Mouse (Mus musculus) ES-E14 (cell line): Measurements from ENCODE around the gene Tufm. TPM values are rescaled to one million over a fixed set of nuclear protein-coding genes. Genes with fewer than 3 reads are reported as not detected.
A peak's percentile ranks its signal among the peaks of the same experiment; 100 is the strongest.

ENCODE experiments used
- DNase-seq: peaks from one replicate; pipeline ENCODE4 v3.0.0-alpha.2; 2013; ENCODE audit warnings: low read depth, low spot score
- H3K27ac ChIP-seq: 2 replicates; pipeline ENCODE4 v1.5.1; 2012; ENCODE audit warnings: low read depth, mild to moderate bottlenecking, low read length, moderate library complexity, mixed read lengths; ENCODE audit not compliant: poor library complexity, insufficient read depth, severe bottlenecking
- H3K36me3 ChIP-seq: 2 replicates; pipeline ENCODE4 v1.6.1; 2012; ENCODE audit warnings: mild to moderate bottlenecking, low read length, moderate library complexity, mixed read lengths; ENCODE audit not compliant: control insufficient read depth, poor library complexity, insufficient read depth, severe bottlenecking
- H3K4me1 ChIP-seq, 2 experiments: fragments of 150-350 bp in 1 of 2; sonication (generic) in 1 of 2; 2 replicates each; pipeline ENCODE4 v1.6.1; 2012; ENCODE audit warnings: low read length in 2 of 2, mild to moderate bottlenecking in 1 of 2, mixed read lengths in 1 of 2; ENCODE audit not compliant: control insufficient read depth in 2 of 2, insufficient read depth in 2 of 2, poor library complexity in 1 of 2
- H3K4me3 ChIP-seq, 2 experiments: fragments of 150-350 bp in 1 of 2; sonication (generic) in 1 of 2; 2 replicates each; pipeline ENCODE4 v1.5.1; 2012; ENCODE audit warnings: low read length in 2 of 2, low read depth in 1 of 2, mild to moderate bottlenecking in 1 of 2, mixed read lengths in 1 of 2; ENCODE audit not compliant: insufficient read depth in 1 of 2, poor library complexity in 1 of 2, severe bottlenecking in 1 of 2
- H3K9ac ChIP-seq: 2 replicates; pipeline ENCODE4 v1.6.1; 2012; ENCODE audit warnings: low read depth, mild to moderate bottlenecking, low read length, mixed read lengths; ENCODE audit not compliant: poor library complexity, insufficient read depth, severe bottlenecking
- H3K9me3 ChIP-seq: fragments of 150-350 bp; sonication (generic); 2 replicates; pipeline ENCODE4 v1.6.1; 2012; ENCODE audit warnings: low read depth, mild to moderate bottlenecking, low read length; ENCODE audit not compliant: control insufficient read depth, insufficient read depth
- CHD2 ChIP-seq: IDR thresholded peaks from 2 replicates; pipeline ENCODE4 v1.6.1; 2014; ENCODE audit warnings: mild to moderate bottlenecking, low read depth, low read length, inconsistent platforms
- HCFC1 ChIP-seq: IDR thresholded peaks from 2 replicates; pipeline ENCODE4 v1.6.1; 2012; ENCODE audit warnings: low read length, inconsistent platforms, borderline replicate concordance; ENCODE audit not compliant: insufficient read depth
- MAFK ChIP-seq: IDR thresholded peaks from 2 replicates; pipeline ENCODE4 v1.6.1; 2014; ENCODE audit warnings: mild to moderate bottlenecking, low read depth, low read length, inconsistent platforms; ENCODE audit not compliant: insufficient read depth
- ZC3H11A ChIP-seq: IDR thresholded peaks from 2 replicates; pipeline ENCODE4 v1.6.1; 2012; ENCODE audit warnings: low read depth, mild to moderate bottlenecking, inconsistent platforms, low read length, borderline replicate concordance
- ZNF384 ChIP-seq: IDR thresholded peaks from 2 replicates; pipeline ENCODE4 v1.6.1; 2012; ENCODE audit warnings: low read depth, low read length, inconsistent platforms
- in situ Hi-C, 2 experiments: fragments of 600-800 bp; cut with MboI; formaldehyde crosslinking; loops; one replicate each; pipeline ENCODE4 v1.15.1; 2025; ENCODE audit warnings: low sequenced_read_pairs in 2 of 2, inconsistent platforms in 1 of 2; ENCODE audit not compliant: unreplicated experiment in 2 of 2
- total RNA-seq: library from RNA; depleted of rRNA; stranded (reverse); fragments of 300-350 nt; gene quantifications from 2 replicates; pipeline ENCODE4 v1.2.3, GENCODE M21; 2012

The Tufm gene
- total RNA-seq, 1 experiment: 133 TPM

GRCm38 (mm10) chr7:126523316-126523715 is 36.2 kb downstream of the Tufm start:
- H3K4me3 ChIP-seq: no peak overlapping the region

GRCm38 (mm10) chr7:126528166-126528577 is 41.0 kb downstream of the Tufm start:
- Histone ChIP-seq H3K27ac (no peak overlapping the region), H3K36me3 (no peaks in the 10 kb centered on the region)

More at GRCm38 (mm10) chr7:126523316-126523715, 36.2 kb downstream of the Tufm start:
- Histone ChIP-seq H3K4me1 (peaks cover 0 to 7% of the 10 kb centered on the region in 2 experiments; a peak in 3 of 4 replicates), H3K9me3 (no peaks in the 10 kb centered on the region), H3K9ac (no peak overlapping the region), H3K36me3 (no peaks in the 10 kb centered on the region), H3K27ac (no peak overlapping the region)
- in situ Hi-C loops: no loop called here
- TF ChIP-seq HCFC1: no peak
- TF ChIP-seq CHD2: no peak
- no peak for TF ChIP-seq ZC3H11A
- no peak for TF ChIP-seq ZNF384
- TF ChIP-seq MAFK: no peak
- no peak for DNase-seq

GRCm38 (mm10) chr7:126533434-126533833 is 46.3 kb downstream of the Tufm start:
- Histone ChIP-seq H3K36me3 (no peaks in the 10 kb centered on the region), H3K9ac (no peak overlapping the region), H3K9me3 (no peaks in the 10 kb centered on the region), H3K4me1 (no peaks in the 10 kb centered on the region), H3K27ac (no peak overlapping the region), H3K4me3 (no peak overlapping the region)
- no peak for DNase-seq
- TF ChIP-seq ZC3H11A: no peak
- no peak for TF ChIP-seq ZNF384
- no peak for TF ChIP-seq HCFC1
- no peak for TF ChIP-seq CHD2
- no peak for TF ChIP-seq MAFK
- in situ Hi-C loops: no loop called here

More at GRCm38 (mm10) chr7:126528166-126528577, 41.0 kb downstream of the Tufm start:
- DNase-seq: peak; percentile 46
- no peak overlapping the region for H3K4me3 ChIP-seq
- peak; percentile 81 for TF ChIP-seq ZC3H11A
- TF ChIP-seq MAFK: peak; percentile 55; the same call in 1 of the 2 replicates
- no peak for TF ChIP-seq ZNF384
- TF ChIP-seq HCFC1: no peak
- no peak for TF ChIP-seq CHD2
- no peaks in the 10 kb centered on the region for H3K9me3 ChIP-seq
- in situ Hi-C loops: no loop called here
- no peak overlapping the region for H3K9ac ChIP-seq
- H3K4me1 ChIP-seq: 0 out of 4 replicates have a peak, but pooled peaks cover 0 to 3% of the 10 kb centered on the region in 2 experiments

- in situ Hi-C loops: no loop called here
- Histone ChIP-seq H3K27ac (no peak overlapping the region), H3K9ac (peak overlapping the region; percentile 45), H3K9me3 (no peaks in the 10 kb centered on the region), H3K36me3 (no peaks in the 10 kb centered on the region), H3K4me3 (peak overlapping the region; percentile 55 to 61), H3K4me1 (no peaks in the 10 kb centered on the region)
- no peak for DNase-seq
- TF ChIP-seq MAFK (no peak), ZNF384 (no peak), HCFC1 (no peak), ZC3H11A (no peak), CHD2 (no peak)
Measured at GRCm38 (mm10) chr7:126535766-126536165, 48.6 kb downstream of the Tufm start.

GRCm38 (mm10) chr7:126536466-126536865 is 49.3 kb downstream of the Tufm start:
- in situ Hi-C loops: no loop called here
- Histone ChIP-seq H3K9me3 (no peaks in the 10 kb centered on the region), H3K36me3 (no peaks in the 10 kb centered on the region), H3K9ac (no peak overlapping the region), H3K27ac (no peak overlapping the region), H3K4me3 (peak overlapping the region in 1 of 2 experiments; percentile 55; a peak in 2 of 4 replicates), H3K4me1 (no peaks in the 10 kb centered on the region)
- no peak for TF ChIP-seq ZNF384
- no peak for TF ChIP-seq MAFK
- no peak for DNase-seq
